Mouse (Mus musculus) myocyte (in vitro differentiated cells): ENCODE results near the gene Ankle2.

Source experiments
- MAX ChIP-seq: IDR thresholded peaks from one replicate; pipeline ENCODE4 v1.6.1; 2011; ENCODE audit warnings: low read depth, mild to moderate bottlenecking, control low read depth
- POLR2A ChIP-seq: IDR thresholded peaks from one replicate; pipeline ENCODE4 v1.6.1; 2011; ENCODE audit warnings: low read depth, mild to moderate bottlenecking, control low read depth, moderate library complexity; ENCODE audit not compliant: insufficient read length
- REST ChIP-seq: IDR thresholded peaks from one replicate; pipeline ENCODE4 v1.6.1; 2011; ENCODE audit warnings: mild to moderate bottlenecking, control low read depth, moderate library complexity; ENCODE audit not compliant: insufficient read depth, insufficient read length
- TCF12 ChIP-seq: IDR thresholded peaks from one replicate; pipeline ENCODE4 v1.6.1; 2011; ENCODE audit warnings: mild to moderate bottlenecking, control low read depth; ENCODE audit not compliant: poor library complexity, insufficient read depth, severe bottlenecking

GRCm38 (mm10) chr5:110270242-110270641 is 39.4 kb downstream of the Ankle2 start:
- TF ChIP-seq POLR2A (no peak), TCF12 (no peak), REST (no peak), MAX (no peak)
